Comparison of ENCODE assay signal across 13 mouse cellular contexts in genomic region chr7:58400594-58400993, GRCm38 (mm10).
"Had no signal": no experiment of that assay in that cellular context is flagged by ENCODE, and none has a peak within 500 bp of the region (broad histone marks: within the 10 kb centered on the region; RNA-seq: fewer than 3 reads in every experiment).

No protein-coding gene starts in this region.

- H3K4me1 ChIP-seq: stomach, embryonic 15.5 days had no signal

- H3K27me3 ChIP-seq: kidney, embryonic 15.5 days; lung, embryonic 15.5 days; midbrain, embryonic 15.5 days; neural tube, embryonic 13.5 days; stomach, embryonic 15.5 days had no signal

- ATAC-seq: midbrain, embryonic 15.5 days had no signal

- H3K9me3 ChIP-seq: kidney, embryonic 15.5 days; limb, embryonic 10.5 days; lung, embryonic 15.5 days; midbrain, embryonic 15.5 days; neural tube, embryonic 13.5 days; stomach, embryonic 15.5 days had no signal

- H3K9ac ChIP-seq: neural tube, embryonic 13.5 days; stomach, embryonic 15.5 days had no signal

- DNase-seq: kidney, adult 2 months; kidney, postnatal 14 days; lung, postnatal 14 days; retina, postnatal 1 day; right cerebral cortex, postnatal 4 days; thymus, adult 2 months; thymus, postnatal 25 days had no signal

- H3K36me3 ChIP-seq: kidney, embryonic 15.5 days; limb, embryonic 10.5 days; lung, embryonic 15.5 days; midbrain, embryonic 15.5 days; neural tube, embryonic 13.5 days; stomach, embryonic 15.5 days had no signal

- H3K27ac ChIP-seq: kidney, embryonic 15.5 days; limb, embryonic 10.5 days; lung, embryonic 15.5 days; neural tube, embryonic 13.5 days; stomach, embryonic 15.5 days had no signal
